Mouse (Mus musculus) ES-Bruce4 (cell line): ENCODE results near the gene Sik3.

ENCODE experiments used
- CTCF ChIP-seq: IDR thresholded peaks from one replicate; pipeline ENCODE4 v1.8.1; 2011; ENCODE audit warnings: low read depth, low read length
- POLR2A ChIP-seq: IDR thresholded peaks from one replicate; pipeline ENCODE4 v1.8.1; 2011; ENCODE audit warnings: low read length; ENCODE audit not compliant: insufficient read depth

- no peak for TF ChIP-seq CTCF
- no peak for TF ChIP-seq POLR2A
These were observed 186.3 kb downstream of the Sik3 start for GRCm38 (mm10) chr9:46198936-46199335.
